Mouse (Mus musculus) NIH3T3 (cell line): ENCODE results near the gene Man1a.
A peak's percentile ranks its signal among the peaks of the same experiment; 100 is the strongest.

Experiments
- DNase-seq: peaks from one replicate; pipeline ENCODE4 v3.0.0-alpha.2; 2012; ENCODE audit warnings: low read depth

The Man1a gene

DNA sequence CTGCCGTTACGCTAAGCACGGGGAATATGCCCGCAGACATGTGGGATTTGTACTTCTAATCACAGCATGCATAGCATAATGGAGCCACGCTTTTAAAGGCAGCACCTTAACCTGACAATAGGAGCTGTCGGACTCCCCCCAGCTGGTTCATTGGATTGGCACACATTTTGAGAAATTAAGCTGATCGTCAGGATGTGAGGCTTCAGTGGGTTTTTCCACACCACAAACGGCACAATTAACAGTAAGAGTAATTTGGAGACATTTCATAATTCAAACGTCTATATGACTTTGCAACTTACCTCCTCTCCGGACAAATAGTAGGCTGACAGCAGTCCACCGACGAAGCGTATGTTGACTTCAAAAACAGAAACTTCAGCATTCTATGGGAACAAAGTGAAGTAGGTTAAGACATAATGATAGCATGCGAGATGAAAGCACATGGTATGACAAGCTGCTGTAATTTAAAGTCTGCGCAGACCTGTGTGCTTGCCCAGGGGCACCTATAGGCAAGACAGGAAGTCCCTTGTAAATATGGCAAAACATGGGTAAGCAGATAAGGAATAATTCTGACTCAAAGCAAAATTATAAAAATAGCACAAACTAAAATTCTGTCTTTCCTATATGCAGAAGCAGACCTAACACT lies 62.2 kb downstream of the Man1a start:
- DNase-seq = no peak

GRCm38 (mm10) chr10:54013143-54013791 lies 63.1 kb downstream of the Man1a start:
- no peak for DNase-seq

DNA sequence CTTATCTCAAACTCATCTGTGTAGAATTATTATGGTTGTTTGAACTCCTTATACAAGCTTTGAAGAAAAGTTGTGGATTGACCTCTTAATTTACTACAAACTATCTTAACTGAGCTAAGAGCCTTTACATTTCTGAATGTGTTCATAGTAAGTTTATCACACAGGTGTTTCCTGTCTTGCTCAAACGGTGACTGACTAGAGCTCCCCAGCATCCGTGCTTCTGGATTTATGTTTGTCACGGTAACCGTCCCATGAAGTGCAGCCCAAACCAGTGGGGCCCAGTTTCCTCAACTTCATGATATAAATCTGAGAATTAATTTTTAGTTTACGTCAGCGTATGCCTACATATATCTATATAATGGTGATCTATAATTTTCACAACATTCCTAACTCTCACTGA lies 67.3 kb downstream of the Man1a start:
- DNase-seq = no peak

GRCm38 (mm10) chr10:54006868-54007267 lies 69.5 kb downstream of the Man1a start:
- DNase-seq = no peak

DNA sequence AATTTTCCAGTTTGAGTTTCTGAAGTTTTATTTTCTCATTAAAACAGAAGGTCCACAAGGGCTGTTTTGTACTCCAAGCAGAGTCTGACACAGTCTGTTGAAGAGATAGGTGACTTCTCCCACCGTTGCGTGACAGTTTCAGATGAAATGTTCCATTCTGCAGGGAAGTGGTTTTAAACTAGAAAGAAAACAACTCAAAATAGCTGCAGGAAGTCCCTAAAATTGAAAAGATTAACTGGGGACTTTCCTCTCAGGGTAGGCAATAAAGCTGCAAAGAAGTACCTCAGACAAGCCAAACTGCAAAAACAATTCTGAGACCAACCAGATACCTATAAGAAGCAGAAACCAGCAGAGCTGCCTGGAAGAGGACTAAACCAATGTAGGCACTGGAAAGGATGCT lies 70.6 kb downstream of the Man1a start:
- DNase-seq = no peak

DNA sequence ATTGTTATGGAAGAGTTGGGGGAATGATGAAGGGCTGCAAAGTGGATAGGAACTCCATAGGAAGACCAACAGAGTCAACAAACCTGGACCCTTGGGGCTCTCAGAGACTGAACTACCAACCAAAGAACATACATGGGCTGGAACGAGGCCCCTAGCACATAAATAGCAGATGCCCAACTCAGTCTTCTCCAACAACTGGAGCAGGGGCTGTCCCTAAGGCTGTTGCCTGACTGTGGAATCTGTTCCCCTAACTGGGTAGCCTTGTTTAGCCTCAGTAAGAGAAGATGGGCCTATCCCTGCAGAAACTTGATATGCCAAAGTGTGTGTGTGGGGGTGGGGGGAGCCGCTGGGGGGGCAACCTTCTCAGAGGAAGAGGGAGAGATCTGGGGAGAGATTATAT lies 73.5 kb downstream of the Man1a start:
- DNase-seq = no peak

GRCm38 (mm10) chr10:53997301-53997700 lies 79.1 kb downstream of the Man1a start:
- DNase-seq = no peak

DNA sequence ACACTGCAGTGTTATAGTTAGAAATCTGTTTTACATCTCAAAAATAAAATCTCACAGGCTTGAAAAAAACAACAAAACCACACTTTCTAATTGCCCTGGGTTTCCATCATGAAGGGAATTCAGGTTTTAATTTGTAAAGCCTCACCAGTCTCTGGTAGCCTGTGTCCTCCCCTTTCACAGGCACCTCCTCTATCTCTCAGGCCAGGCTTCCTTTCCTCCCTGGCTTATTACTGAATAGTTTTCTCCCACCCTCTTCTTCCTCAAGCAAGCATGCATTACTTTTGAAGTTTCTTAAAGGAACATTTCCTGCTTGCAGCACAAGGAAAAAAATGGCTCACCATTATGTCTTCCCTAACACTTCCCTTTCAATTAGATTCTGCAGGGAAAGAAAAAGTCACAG lies 80.2 kb downstream of the Man1a start:
- DNase-seq = no peak

- no peak for DNase-seq
Measured at GRCm38 (mm10) chr10:53994591-53994990, 81.8 kb downstream of the Man1a start.

- DNase-seq = no peak
Measured at GRCm38 (mm10) chr10:53990434-53990833, 86.0 kb downstream of the Man1a start.

- no peak for DNase-seq
Measured at GRCm38 (mm10) chr10:53984894-53985293, 91.5 kb downstream of the Man1a start.

DNA sequence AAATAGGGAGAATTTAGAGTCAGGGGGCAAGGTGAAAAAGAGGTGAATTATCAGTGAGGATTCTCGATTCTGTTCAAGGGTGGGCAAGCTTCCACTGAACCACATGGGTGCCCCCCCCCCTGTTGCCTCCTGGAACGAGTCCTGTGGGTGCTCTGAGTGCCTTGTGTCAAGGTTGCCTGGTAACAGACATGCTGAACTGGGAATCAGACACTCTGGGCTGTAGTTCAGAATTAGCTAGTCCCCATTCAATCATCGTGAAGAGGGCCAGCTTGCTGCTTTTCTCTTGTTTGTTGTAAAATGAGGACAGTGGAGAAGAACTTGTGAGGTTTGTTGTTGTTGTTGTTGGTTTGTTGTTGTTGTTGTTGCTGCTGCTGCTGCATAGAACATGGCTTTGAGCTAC lies 92.3 kb downstream of the Man1a start:
- no peak for DNase-seq

GRCm38 (mm10) chr10:53978647-53979046 lies 97.8 kb downstream of the Man1a start:
- no peak for DNase-seq

- peak; percentile 48 for DNase-seq
Measured at GRCm38 (mm10) chr10:53974180-53974579, 102.2 kb downstream of the Man1a start.

- DNase-seq = no peak
Measured at GRCm38 (mm10) chr10:53959759-53960158, 116.7 kb downstream of the Man1a start.

DNA sequence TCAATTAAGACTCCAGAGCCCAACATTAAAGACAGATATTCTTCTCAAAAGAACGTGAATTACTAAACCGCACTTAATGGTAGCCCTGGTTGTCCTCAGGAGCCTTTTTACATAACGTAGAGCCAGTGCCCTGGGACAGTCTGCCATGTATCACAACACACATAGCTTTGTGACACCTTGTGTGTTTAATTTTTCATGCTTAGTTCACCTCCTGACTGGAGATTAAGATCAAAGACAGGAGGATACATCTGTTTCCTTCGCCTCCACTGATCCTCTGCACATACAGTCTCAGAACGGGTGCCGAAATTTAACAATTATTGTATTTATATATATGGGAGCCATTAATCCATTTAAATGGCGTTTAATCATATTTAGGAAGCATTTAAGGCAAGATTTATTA lies 134.8 kb downstream of the Man1a start:
- no peak for DNase-seq

DNA sequence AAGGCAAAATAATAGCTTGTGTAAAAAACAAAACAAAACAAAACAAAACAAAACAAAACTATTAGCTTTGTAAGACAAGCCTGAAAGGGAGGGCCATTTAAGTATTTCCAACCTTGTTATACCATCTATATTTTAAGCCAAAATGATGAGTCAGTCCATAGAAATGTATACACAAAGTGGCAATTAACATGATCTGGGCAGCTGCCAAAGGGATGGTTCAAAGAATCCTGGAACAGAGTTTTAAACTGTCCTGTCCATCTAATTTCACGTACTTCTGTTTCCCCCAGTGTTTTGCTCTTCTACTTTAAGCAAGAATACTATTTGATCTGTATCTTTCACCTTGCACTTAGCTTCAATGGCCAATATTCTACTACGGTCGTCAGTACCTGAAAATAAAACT lies 138.2 kb downstream of the Man1a start:
- DNase-seq = peak; percentile 64

- no peak for DNase-seq
Measured at GRCm38 (mm10) chr10:53936078-53936477, 140.3 kb downstream of the Man1a start.

- DNase-seq = no peak
Measured at GRCm38 (mm10) chr10:53929722-53930500, 146.5 kb downstream of the Man1a start.

DNA sequence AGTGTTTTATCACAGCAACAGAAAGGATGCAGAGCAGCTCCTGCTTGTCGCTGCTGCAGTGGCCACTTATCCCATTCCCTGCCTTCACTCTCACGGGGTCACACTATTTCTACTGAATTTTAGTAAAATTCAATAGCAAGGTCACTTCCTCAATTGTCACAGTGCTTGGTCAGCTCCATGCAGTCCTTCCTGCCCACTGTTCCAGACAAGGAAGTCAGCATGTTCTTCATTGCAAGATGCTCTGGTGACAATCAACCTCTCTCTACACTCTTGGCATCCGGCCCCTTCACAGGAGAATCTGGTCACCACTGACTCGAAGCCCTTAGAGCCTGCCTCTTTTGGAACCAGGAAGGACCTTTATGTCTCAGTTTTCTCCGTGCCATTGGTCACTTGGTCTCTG lies 148.5 kb downstream of the Man1a start:
- no peak for DNase-seq

DNA sequence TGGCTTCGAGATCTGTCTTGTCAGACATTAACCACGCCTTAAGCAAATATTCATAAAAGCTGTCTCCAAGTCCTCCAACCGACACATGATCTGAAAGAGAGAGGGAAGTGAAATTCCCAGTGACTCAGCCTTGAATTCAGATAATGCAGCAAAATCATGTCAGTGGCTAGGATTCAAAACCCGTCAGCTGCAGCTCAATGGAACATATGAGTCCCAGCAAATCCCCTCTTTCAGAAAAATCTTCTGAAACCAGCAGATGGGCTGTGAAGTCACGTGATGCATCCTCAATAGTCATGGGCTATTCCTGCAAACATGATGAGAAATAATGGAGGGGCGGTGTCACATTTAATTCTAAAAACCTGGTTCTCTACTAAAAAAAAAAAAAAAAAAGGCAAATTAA lies 151.0 kb downstream of the Man1a start:
- peak; percentile 59 for DNase-seq

- no peak for DNase-seq
Measured at GRCm38 (mm10) chr10:53922236-53922635, 154.2 kb downstream of the Man1a start.

GRCm38 (mm10) chr10:53917517-53917916 lies 158.9 kb downstream of the Man1a start:
- DNase-seq = peak; percentile 44
